Mouse (Mus musculus): ENCODE measurements around the gene Spata3. TPM values are rescaled to one million over a fixed set of nuclear protein-coding genes. Genes with fewer than 3 reads are reported as not detected.

The Spata3 gene
- polyA plus RNA-seq, 1 experiment = 2.0 TPM

DNA sequence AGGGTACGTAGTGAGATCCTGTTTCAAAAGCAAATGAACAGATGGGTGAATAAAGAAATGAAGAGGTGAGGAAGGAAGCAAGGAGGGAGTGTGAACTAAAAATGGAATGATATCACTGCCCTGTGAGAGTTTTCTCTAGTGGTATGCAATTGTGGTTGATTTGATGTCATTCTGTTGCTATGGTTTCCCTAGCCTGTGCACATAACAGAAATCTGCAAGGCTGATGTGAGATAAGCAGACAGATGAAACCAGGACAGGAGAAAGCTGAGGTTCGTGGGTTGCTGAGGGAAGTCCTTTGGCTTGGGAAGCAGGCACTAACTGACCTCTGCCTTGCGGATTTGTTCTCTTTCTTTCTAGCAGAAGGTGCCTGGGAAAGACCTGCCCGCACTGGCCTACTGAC lies 31.6 kb downstream of the Spata3 start:
- Histone ChIP-seq H3K4me1 (ENCODE audit: control insufficient read depth, insufficient read depth, low read length) (no peaks in the 10 kb centered on the region; the same call in 1 of the 2 replicates), H3K4me3 (ENCODE audit: insufficient read depth, low read length) (no peak overlapping the region), H3K27ac (ENCODE audit: insufficient read depth, low read length) (no peak overlapping the region)
- TF ChIP-seq CTCF (IDR thresholded peaks at IDR 0.05; ENCODE audit: extremely low read depth, insufficient read depth, low read length) (no peak), POLR2A (IDR thresholded peaks at IDR 0.05; ENCODE audit: extremely low read depth, insufficient read depth, low read length) (no peak)

DNA sequence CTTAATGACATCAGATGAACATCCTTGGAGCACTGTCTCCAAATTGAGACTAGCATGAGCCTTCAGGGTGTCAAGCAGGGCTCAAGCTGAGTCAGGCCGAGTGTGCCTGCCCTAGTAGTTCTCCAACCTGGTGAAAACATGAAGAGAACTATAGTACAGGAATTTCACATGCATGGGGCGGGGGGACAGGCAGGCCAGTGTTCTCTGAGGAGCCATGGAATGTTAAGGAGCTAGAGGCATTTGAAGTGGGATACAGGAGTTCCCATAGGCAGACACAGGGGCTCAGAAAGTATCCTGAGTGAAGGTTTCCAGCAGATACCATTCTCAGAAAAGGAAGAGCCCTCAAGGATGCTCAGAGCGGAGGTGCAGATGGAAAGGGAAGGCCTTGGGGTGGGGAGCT lies 32.1 kb downstream of the Spata3 start:
- H3K4me3 ChIP-seq (ENCODE audit: insufficient read depth, low read length) = no peak overlapping the region
- no peak overlapping the region for H3K27ac ChIP-seq (ENCODE audit: insufficient read depth, low read length)
- no peaks in the 10 kb centered on the region; the same call in 1 of the 2 replicates for H3K4me1 ChIP-seq (ENCODE audit: control insufficient read depth, insufficient read depth, low read length)
- no peak for TF ChIP-seq CTCF (IDR thresholded peaks at IDR 0.05; ENCODE audit: extremely low read depth, insufficient read depth, low read length)
- TF ChIP-seq POLR2A (IDR thresholded peaks at IDR 0.05; ENCODE audit: extremely low read depth, insufficient read depth, low read length) = no peak

DNA sequence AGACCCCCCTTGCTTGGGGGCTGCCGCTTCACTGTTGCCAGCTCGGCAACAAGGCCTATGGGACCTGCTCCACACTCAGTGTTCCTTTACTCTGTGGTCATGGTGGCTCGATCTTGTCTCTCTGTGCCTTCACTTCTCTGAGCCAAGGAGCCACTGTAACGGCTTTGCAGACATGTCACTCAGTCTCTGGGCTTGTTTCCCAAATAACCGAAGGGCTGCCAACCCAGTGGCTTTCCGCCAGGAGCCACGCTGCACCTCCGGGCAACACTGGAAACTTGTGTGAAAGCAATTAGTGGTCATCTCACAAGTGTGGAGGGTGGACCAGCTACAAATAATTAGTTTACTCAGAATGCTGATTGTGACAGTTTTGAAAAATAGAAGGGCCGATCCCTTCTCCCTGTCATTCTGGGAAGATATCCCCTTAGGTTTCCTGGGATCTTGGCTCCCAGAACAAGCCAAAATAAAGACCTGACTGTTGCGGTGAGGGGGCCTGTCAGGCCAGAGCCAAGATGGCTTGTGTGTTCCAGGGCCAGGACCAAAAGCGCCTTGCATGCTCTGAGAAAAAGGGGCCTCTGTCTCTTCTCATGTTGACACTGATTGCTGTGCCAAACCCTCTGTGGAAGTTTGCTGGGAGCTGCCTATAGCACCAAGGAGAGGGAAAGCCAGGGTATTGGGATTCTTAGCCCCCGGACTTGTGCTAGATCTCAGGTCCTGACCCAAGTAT lies 36.7 kb downstream of the Spata3 start:
- Histone ChIP-seq H3K4me3 (ENCODE audit: insufficient read depth, low read length) (no peak overlapping the region), H3K27ac (ENCODE audit: insufficient read depth, low read length) (no peak overlapping the region), H3K4me1 (ENCODE audit: control insufficient read depth, insufficient read depth, low read length) (no peaks in the 10 kb centered on the region)
- TF ChIP-seq POLR2A (IDR thresholded peaks at IDR 0.05; ENCODE audit: extremely low read depth, insufficient read depth, low read length) (no peak), CTCF (IDR thresholded peaks at IDR 0.05; ENCODE audit: extremely low read depth, insufficient read depth, low read length) (no peak)

DNA sequence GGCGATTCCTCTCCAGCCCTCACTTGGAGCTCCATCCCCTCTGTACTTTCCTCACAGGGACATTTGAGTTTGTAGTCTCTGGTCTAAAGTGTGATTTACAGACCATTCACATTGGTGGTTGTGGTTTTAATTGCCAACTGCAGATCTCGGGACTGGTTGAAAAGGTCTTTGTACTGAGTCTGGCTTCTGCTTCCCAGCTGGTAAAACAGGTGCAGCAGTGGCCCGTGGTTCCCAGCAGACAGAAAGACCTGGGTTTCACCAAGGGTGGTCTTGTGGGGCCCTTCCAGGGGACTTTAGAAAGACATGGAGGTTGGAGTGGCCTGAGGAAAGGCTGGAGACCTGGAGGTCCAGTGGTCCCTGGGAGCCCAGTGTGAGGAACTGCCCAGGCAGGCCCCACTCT lies 38.3 kb downstream of the Spata3 start:
- Histone ChIP-seq H3K4me1 (ENCODE audit: control insufficient read depth, insufficient read depth, low read length) (no peaks in the 10 kb centered on the region), H3K27ac (ENCODE audit: insufficient read depth, low read length) (no peak overlapping the region), H3K4me3 (ENCODE audit: insufficient read depth, low read length) (no peak overlapping the region)
- TF ChIP-seq POLR2A (IDR thresholded peaks at IDR 0.05; ENCODE audit: extremely low read depth, insufficient read depth, low read length) = no peak
- no peak for TF ChIP-seq CTCF (IDR thresholded peaks at IDR 0.05; ENCODE audit: extremely low read depth, insufficient read depth, low read length)

DNA sequence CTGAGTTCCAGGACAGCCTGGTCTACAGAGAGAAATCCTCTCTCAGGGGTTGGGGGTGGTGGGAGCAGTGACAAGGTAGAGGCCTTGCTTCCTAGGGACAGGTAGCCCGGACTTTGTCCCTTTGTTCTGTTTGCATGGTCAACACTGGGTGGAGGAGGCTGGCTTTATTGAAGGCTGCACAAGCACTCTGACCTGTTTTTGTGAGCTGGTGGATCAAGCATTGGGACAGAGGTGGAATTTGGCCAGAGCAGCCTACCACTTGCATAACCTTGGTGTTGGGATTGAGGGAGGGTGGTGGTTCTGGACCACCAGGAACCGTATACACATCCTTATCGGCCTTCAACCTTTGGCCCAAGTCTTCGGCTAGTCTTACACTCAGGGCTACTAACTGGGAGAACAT lies 39.7 kb downstream of the Spata3 start:
- Histone ChIP-seq H3K27ac (ENCODE audit: insufficient read depth, low read length) (no peak overlapping the region), H3K4me1 (ENCODE audit: control insufficient read depth, insufficient read depth, low read length) (no peaks in the 10 kb centered on the region), H3K4me3 (ENCODE audit: insufficient read depth, low read length) (no peak overlapping the region)
- no peak for TF ChIP-seq CTCF (IDR thresholded peaks at IDR 0.05; ENCODE audit: extremely low read depth, insufficient read depth, low read length)
- TF ChIP-seq POLR2A (IDR thresholded peaks at IDR 0.05; ENCODE audit: extremely low read depth, insufficient read depth, low read length) = no peak

DNA sequence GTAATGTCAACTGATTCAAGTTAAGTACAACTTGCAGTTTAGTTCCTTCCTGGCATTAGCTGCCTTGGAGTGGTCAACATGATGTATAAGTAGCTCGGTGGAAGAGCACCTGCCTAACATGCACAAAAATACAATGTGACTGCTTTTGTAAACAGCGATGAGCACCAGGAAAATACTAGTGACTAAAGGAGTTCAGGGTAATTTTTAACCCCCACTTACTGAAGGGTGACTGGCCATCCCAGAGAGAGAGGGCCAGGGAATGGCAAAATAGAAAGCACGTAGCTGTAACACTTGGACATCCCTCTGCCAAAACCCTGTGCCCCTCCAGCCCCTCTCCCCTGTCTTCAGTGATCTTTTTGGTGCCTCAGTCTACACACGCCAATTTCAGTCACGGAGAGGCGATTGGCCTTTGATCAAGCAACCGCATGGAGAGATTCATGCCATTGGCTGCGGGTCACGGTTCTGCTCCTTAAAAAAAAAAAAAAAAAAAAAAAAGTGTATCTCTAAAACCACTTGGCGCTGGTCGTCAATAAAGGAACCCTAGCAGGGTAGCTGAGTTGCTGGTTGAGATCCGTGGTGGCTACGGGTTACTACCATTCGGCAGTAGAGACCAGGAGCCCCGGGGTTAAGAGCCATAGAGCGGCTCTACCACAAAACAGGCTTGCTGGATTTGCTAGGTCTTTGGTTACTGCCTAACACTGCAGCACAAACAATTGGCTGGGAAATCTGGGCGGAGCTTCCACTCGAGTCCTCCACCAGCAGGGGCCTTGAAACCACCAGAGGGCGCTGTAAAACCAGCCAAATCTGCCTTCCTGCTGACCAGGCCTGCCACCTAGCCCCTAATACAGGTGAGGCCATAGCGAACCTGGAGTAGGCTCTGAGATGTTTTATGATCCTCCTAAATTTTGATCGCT lies 42.5 kb downstream of the Spata3 start:
- Histone ChIP-seq H3K4me1 (ENCODE audit: control insufficient read depth, insufficient read depth, low read length) (no peaks in the 10 kb centered on the region), H3K4me3 (ENCODE audit: insufficient read depth, low read length) (peak overlapping the region; percentile 51), H3K27ac (ENCODE audit: insufficient read depth, low read length) (no peak overlapping the region)
- TF ChIP-seq CTCF (IDR thresholded peaks at IDR 0.05; ENCODE audit: extremely low read depth, insufficient read depth, low read length) (peak; percentile 91), POLR2A (IDR thresholded peaks at IDR 0.05; ENCODE audit: extremely low read depth, insufficient read depth, low read length) (peak; percentile 65)

DNA sequence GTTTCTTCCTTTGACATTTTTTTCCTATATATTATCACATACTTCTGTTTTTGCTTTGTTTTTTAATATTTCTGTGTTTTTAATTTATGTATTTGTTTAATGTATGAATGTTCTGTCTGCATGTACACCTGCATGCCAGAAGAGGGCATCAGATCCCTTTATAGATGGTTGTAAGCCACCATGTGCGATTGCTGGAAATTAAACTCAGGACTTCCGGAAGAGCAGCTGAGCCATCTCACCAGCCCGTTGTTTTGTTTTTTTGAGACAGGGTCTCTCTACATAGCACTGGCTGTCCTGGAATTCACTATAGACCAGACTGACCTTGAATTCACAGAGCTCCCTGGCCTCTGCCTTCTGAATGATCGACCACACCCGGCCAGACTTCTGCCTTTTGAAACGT lies 45.9 kb downstream of the Spata3 start:
- H3K27ac ChIP-seq (ENCODE audit: insufficient read depth, low read length) = no peak overlapping the region
- H3K4me1 ChIP-seq (ENCODE audit: control insufficient read depth, insufficient read depth, low read length) = peaks cover 3% of the 10 kb centered on the region; the same call in 1 of the 2 replicates
- no peak overlapping the region for H3K4me3 ChIP-seq (ENCODE audit: insufficient read depth, low read length)
- TF ChIP-seq POLR2A (IDR thresholded peaks at IDR 0.05; ENCODE audit: extremely low read depth, insufficient read depth, low read length) = no peak
- TF ChIP-seq CTCF (IDR thresholded peaks at IDR 0.05; ENCODE audit: extremely low read depth, insufficient read depth, low read length) = no peak

DNA sequence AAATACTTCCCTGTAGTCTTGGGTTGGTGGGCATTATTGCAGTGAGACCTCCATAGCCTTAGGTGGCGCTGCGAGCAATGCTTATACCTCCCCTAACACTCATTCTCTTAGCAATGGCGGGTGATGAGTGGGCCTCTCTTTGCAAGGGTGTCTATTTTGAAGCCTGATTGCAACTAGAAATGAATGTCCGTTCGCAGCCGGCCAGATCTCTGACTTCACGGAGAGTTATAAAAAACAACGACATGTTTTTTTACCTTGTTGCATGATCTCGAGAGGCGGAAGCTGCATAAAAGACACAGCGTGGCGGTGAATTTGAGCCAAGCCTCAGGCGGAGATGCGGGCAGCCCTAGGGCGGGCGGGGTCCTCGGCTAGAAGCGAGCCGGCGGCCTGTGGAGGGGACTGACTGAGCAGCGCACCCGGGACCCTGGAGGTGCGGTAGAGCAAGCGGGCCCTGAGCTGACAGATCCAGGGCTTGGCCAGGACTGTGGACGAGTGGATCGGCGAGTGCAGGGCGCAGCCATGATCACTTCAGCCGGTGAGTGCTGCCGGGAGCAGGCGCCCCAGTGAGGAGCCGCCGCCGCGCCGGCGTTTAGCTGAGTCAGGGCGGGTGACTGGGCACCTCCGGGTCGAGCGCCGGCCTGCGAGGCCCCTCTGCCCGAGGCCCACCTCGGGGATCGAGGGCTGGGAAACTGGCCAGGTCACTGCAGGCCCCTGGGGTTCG lies 47.8 kb downstream of the Spata3 start, which contains the start of gene Psmd1:
Psmd1 (plus strand) TSS at position 117 of the 721 bp plus-strand sequence.
- peak within 1 kb of the TSS; percentile 78 for H3K4me3 ChIP-seq (ENCODE audit: insufficient read depth, low read length)
- TF ChIP-seq CTCF (IDR thresholded peaks at IDR 0.05; ENCODE audit: extremely low read depth, insufficient read depth, low read length) = peak; percentile 81
- TF ChIP-seq POLR2A (IDR thresholded peaks at IDR 0.05; ENCODE audit: extremely low read depth, insufficient read depth, low read length) = 0 out of 2 replicates have a peak, but pooled peaks have one; percentile 30
- H3K27ac ChIP-seq (ENCODE audit: insufficient read depth, low read length) = peak within 1 kb of the TSS; percentile 89
- H3K4me1 ChIP-seq (ENCODE audit: control insufficient read depth, insufficient read depth, low read length) = peaks cover 3% of the 10 kb centered on the region; the same call in 1 of the 2 replicates

DNA sequence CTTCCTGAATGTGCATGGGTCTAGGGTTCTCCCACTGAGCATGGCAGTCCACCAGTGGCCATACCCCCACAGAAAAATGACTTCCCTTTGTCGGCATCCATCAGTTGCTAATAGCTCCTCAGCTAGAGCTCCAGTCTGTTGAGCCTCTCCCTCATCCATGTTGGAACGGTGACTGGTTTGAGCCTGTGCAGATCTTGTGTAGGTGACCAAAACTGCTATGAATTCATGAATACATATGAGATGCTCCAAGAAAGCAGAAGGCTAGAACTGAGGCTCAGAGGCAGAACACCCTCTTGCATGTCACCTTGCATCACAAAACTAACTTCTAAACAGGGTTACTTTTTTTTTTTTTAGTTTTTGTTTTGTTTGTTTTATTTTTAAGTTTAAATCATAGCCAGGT lies 59.9 kb downstream of the Spata3 start:
- no peak overlapping the region for H3K4me3 ChIP-seq (ENCODE audit: insufficient read depth, low read length)
- H3K4me1 ChIP-seq (ENCODE audit: control insufficient read depth, insufficient read depth, low read length) = no peaks in the 10 kb centered on the region; the same call in 1 of the 2 replicates
- no peak overlapping the region for H3K27ac ChIP-seq (ENCODE audit: insufficient read depth, low read length)
- TF ChIP-seq CTCF (IDR thresholded peaks at IDR 0.05; ENCODE audit: extremely low read depth, insufficient read depth, low read length) (no peak), POLR2A (IDR thresholded peaks at IDR 0.05; ENCODE audit: extremely low read depth, insufficient read depth, low read length) (no peak)

Other genes starting within 250 kb of the Spata3 start
- gene A630001G21Rik, start 238.2 kb upstream of the Spata3 start, polyA plus RNA-seq (2012; rRNA removed) = 0.94 and 1.2 TPM in 2 replicates
- gene Cab39, start 223.4 kb upstream of the Spata3 start, polyA plus RNA-seq (2012; rRNA removed) = 113 and 114 TPM in 2 replicates
- gene Itm2c, start 122.5 kb upstream of the Spata3 start, polyA plus RNA-seq (2012; rRNA removed) = 835 and 861 TPM in 2 replicates
- 6.6 and 7.8 TPM in 2 replicates for gene 4933407L21Rik, start 88.3 kb upstream of the Spata3 start, polyA plus RNA-seq (2012; rRNA removed)
- gene Gpr55, start 55.8 kb upstream of the Spata3 start, polyA plus RNA-seq (2012; rRNA removed) = 0.08 and 0.13 TPM in 2 replicates
- 11.1 and 11.3 TPM in 2 replicates for gene 2810459M11Rik, start 29.0 kb downstream of the Spata3 start, polyA plus RNA-seq (2012; rRNA removed)
- 72.1 and 72.5 TPM in 2 replicates for gene Psmd1, start 47.6 kb downstream of the Spata3 start, polyA plus RNA-seq (2012; rRNA removed)
- gene Htr2b, start 95.2 kb downstream of the Spata3 start, polyA plus RNA-seq (2012; rRNA removed) = 0.08 and 0.13 TPM in 2 replicates
- gene Gm21972, start 116.8 kb downstream of the Spata3 start, polyA plus RNA-seq (2012; rRNA removed) = 1.5 and 2.2 TPM in 2 replicates
- gene Armc9, start 138.0 kb downstream of the Spata3 start, polyA plus RNA-seq (2012; rRNA removed) = 34.2 and 35.0 TPM in 2 replicates

All from cortical plate, adult 2 months (tissue).